Mouse (Mus musculus) CD4-positive, CD25-positive, alpha-beta regulatory T cell, adult 4 months (primary cell): Measurements from ENCODE around the gene Hist2h2be. TPM values are rescaled to one million over a fixed set of nuclear protein-coding genes. Genes with fewer than 3 reads are reported as not detected.
"Not testable (repeated sequence)": the region's sequence is repeated elsewhere in the genome, so short reads cannot be mapped to it uniquely, and the experiment has no call there.

ENCODE experiments used
- ATAC-seq: one replicate; pipeline ENCODE4 v1.8.0; 2017
- polyA plus RNA-seq, 2 experiments: library from polyadenylated mRNA; unstranded; fragments of 100-300 nt; shearing (Covaris generic); gene quantifications; one replicate each; pipeline ENCODE4 v1.2.1; 2017

The Hist2h2be gene
- polyA plus RNA-seq, 2 experiments from 2014 or later, result 1.6 to 2.6 TPM

- ATAC-seq, result not testable (repeated sequence)
Observed at GRCm38 (mm10) chr3:96198601-96199251, 22.2 kb upstream of the Hist2h2be start.

- no peak for ATAC-seq
Observed at GRCm38 (mm10) chr3:96199731-96200130, 21.2 kb upstream of the Hist2h2be start.

- no peak for ATAC-seq
Observed at GRCm38 (mm10) chr3:96207819-96208218, 13.1 kb upstream of the Hist2h2be start.

GRCm38 (mm10) chr3:96209242-96209641 lies 11.7 kb upstream of the Hist2h2be start:
- ATAC-seq, result no peak

GRCm38 (mm10) chr3:96219191-96219641 lies 1.7 kb upstream of the Hist2h2be start:
- peak; percentile 9 for ATAC-seq

- ATAC-seq, result peak; percentile 71
Observed at GRCm38 (mm10) chr3:96219661-96220130, 1.2 kb upstream of the Hist2h2be start, which contains the start of the genes Bola1 and Hist2h2ab. TSS of gene Bola1 (minus strand) at chr3:96219709. TSS of gene Hist2h2ab (plus strand) at chr3:96219865.

GRCm38 (mm10) chr3:96220131-96220764 lies 671 bp upstream of the Hist2h2be start:
- ATAC-seq, result not testable (repeated sequence)

GRCm38 (mm10) chr3:96221640-96222038 lies 720 bp downstream of the Hist2h2be start:
- no peak for ATAC-seq

- ATAC-seq, result no peak
Observed at GRCm38 (mm10) chr3:96222774-96223173, 1.9 kb downstream of the Hist2h2be start.

- ATAC-seq, result no peak
Observed at GRCm38 (mm10) chr3:96225421-96225820, 4.5 kb downstream of the Hist2h2be start.

GRCm38 (mm10) chr3:96226695-96227648 lies 6.1 kb downstream of the Hist2h2be start:
- ATAC-seq, result no peak

- no peak for ATAC-seq
Observed at GRCm38 (mm10) chr3:96228828-96229227, 7.9 kb downstream of the Hist2h2be start.

GRCm38 (mm10) chr3:96230404-96230803 lies 9.5 kb downstream of the Hist2h2be start:
- no peak for ATAC-seq

GRCm38 (mm10) chr3:96230910-96231757 lies 10.2 kb downstream of the Hist2h2be start:
- no peak for ATAC-seq

GRCm38 (mm10) chr3:96231758-96232120 lies 10.8 kb downstream of the Hist2h2be start:
- no peak for ATAC-seq

- ATAC-seq, result no peak
Observed at GRCm38 (mm10) chr3:96234914-96235313, 14.0 kb downstream of the Hist2h2be start.

- ATAC-seq, result no peak
Observed at GRCm38 (mm10) chr3:96235836-96236235, 14.9 kb downstream of the Hist2h2be start.

- no peak for ATAC-seq
Observed at GRCm38 (mm10) chr3:96236834-96237334, 16.0 kb downstream of the Hist2h2be start.

- ATAC-seq, result no peak
Observed at GRCm38 (mm10) chr3:96237335-96237903, 16.5 kb downstream of the Hist2h2be start.

- no peak for ATAC-seq
Observed at GRCm38 (mm10) chr3:96237904-96238511, 17.1 kb downstream of the Hist2h2be start.
